In genomic region chr5:144733953-144734352, GRCm38 (mm10) we compare ENCODE assay signal across 10 mouse cellular contexts. TPM values are rescaled to one million over a fixed set of nuclear protein-coding genes. Genes with fewer than 3 reads are reported as not detected.
DNase-seq lines count a peak whose midpoint lies in the region; ATAC-seq and TF ChIP-seq lines count a peak whose summit lies in the region.
"Had no signal": no experiment of that assay in that cellular context is flagged by ENCODE, and none has a peak within 500 bp of the region (broad histone marks: within the 10 kb centered on the region; RNA-seq: fewer than 3 reads in every experiment).

No protein-coding gene starts in this region.

- H3K9me3 ChIP-seq in hindbrain, embryonic 14.5 days (ENCODE audit: control insufficient read depth, low read length), result no peaks in the 10 kb centered on the region
- no peaks in the 10 kb centered on the region for H3K9me3 ChIP-seq in hindbrain, embryonic 16.5 days (ENCODE audit: control insufficient read depth, low read length)
- no peaks in the 10 kb centered on the region for H3K9me3 ChIP-seq in MEL (replicated peaks; ENCODE audit: insufficient read depth, low read length)
- H3K9me3 ChIP-seq: embryonic facial prominence, embryonic 15.5 days had no signal

- 0 out of 2 replicates have a peak, but pooled peaks have one; percentile 34 for ATAC-seq in hindbrain, embryonic 14.5 days (ENCODE audit: low FRiP score)
- no peak for ATAC-seq in hindbrain, embryonic 16.5 days

- WGBS in hindbrain, embryonic 14.5 days, result 24% methylated on average over 4 of the region's 4 CpGs
- WGBS in hindbrain, embryonic 16.5 days, result 29% methylated on average over 4 of the region's 4 CpGs

- peak; percentile 68 to 88 (median 82) for TF ChIP-seq CTCF in MEL (IDR thresholded peaks at IDR 0.05 in 2 of 3, conservative IDR thresholded peaks at IDR 0.05 in 1 of 3; ENCODE audit: control insufficient read depth in 1 of 3, insufficient read depth in 1 of 3, low read depth in 2 of 3, low read length in 3 of 3, poor library complexity in 1 of 3, severe bottlenecking in 1 of 3)

- peak; percentile 87 for DNase-seq in hindbrain, embryonic 14.5 days (ENCODE audit: low spot score)
- peak; percentile 66 for DNase-seq in MEL (ENCODE audit: low read depth, low spot score)
- DNase-seq in cerebellum, adult 18-20 months, result peak; percentile 58 to 70
- peak; percentile 44 to 68 for DNase-seq in frontal cortex, postnatal 10 days (ENCODE audit: low spot score in 2 of 2)
- peak; percentile 66 for DNase-seq in layer of hippocampus, adult 9-10 months (ENCODE audit: low spot score)
- peak; percentile 28 for DNase-seq in lung, postnatal 25 days (ENCODE audit: low spot score)
- peak; percentile 31 to 71 for DNase-seq in spleen, postnatal 4 days (ENCODE audit: low spot score in 2 of 2)

- H3K27ac ChIP-seq in hindbrain, embryonic 14.5 days, result no peak overlapping the region
- no peak overlapping the region for H3K27ac ChIP-seq in hindbrain, embryonic 16.5 days (ENCODE audit: low read depth, low read length)
- no peak overlapping the region for H3K27ac ChIP-seq in MEL (ENCODE audit: control insufficient read depth, low read depth, low read length)
- H3K27ac ChIP-seq: embryonic facial prominence, embryonic 15.5 days had no signal

- no peak for TF ChIP-seq POLR2A in MEL (IDR thresholded peaks at IDR 0.05; ENCODE audit: control insufficient read depth in 1 of 2, insufficient read depth in 1 of 2, low read depth in 1 of 2, low read length in 2 of 2, poor library complexity in 1 of 2)

- peaks cover 12% of the 10 kb centered on the region for H3K36me3 ChIP-seq in hindbrain, embryonic 14.5 days (replicated peaks; ENCODE audit: control insufficient read depth, insufficient read depth)
- peaks cover 2% of the 10 kb centered on the region for H3K36me3 ChIP-seq in hindbrain, embryonic 16.5 days (ENCODE audit: control insufficient read depth, insufficient read depth, low read length)
- no peaks in the 10 kb centered on the region for H3K36me3 ChIP-seq in MEL (ENCODE audit: control insufficient read depth in 1 of 2, insufficient read depth in 2 of 2, low read length in 2 of 2)
- H3K36me3 ChIP-seq: embryonic facial prominence, embryonic 15.5 days had no signal

- TF ChIP-seq RAD21 in MEL (IDR thresholded peaks at IDR 0.05; ENCODE audit: low read depth, low read length), result peak; percentile 90

- no peak for TF ChIP-seq EP300 in MEL (IDR thresholded peaks at IDR 0.05; ENCODE audit: low read depth in 1 of 2, low read length in 2 of 2)

- H3K9ac ChIP-seq in hindbrain, embryonic 14.5 days, result no peak overlapping the region
- no peak overlapping the region for H3K9ac ChIP-seq in hindbrain, embryonic 16.5 days (ENCODE audit: low read depth, low read length)
- H3K9ac ChIP-seq in MEL (ENCODE audit: control insufficient read depth, low read depth, low read length, poor library complexity, severe bottlenecking), result no peak overlapping the region
- H3K9ac ChIP-seq: embryonic facial prominence, embryonic 15.5 days had no signal

- no peak overlapping the region for H3K4me3 ChIP-seq in hindbrain, embryonic 14.5 days (replicated peaks; ENCODE audit: low read length)
- no peak overlapping the region for H3K4me3 ChIP-seq in hindbrain, embryonic 16.5 days (ENCODE audit: low read length)
- no peak overlapping the region for H3K4me3 ChIP-seq in MEL (ENCODE audit: control insufficient read depth in 1 of 2, insufficient read depth in 1 of 2, low read depth in 2 of 2, low read length in 2 of 2)
- H3K4me3 ChIP-seq: embryonic facial prominence, embryonic 15.5 days; megakaryocyte, embryonic 14.5 days had no signal

- 0 out of 2 replicates have a peak, but pooled peaks cover under 1% of the 10 kb centered on the region for H3K27me3 ChIP-seq in hindbrain, embryonic 14.5 days (ENCODE audit: control insufficient read depth, insufficient read depth, low read length)
- peaks cover 2% of the 10 kb centered on the region; the same call in 1 of the 2 replicates for H3K27me3 ChIP-seq in hindbrain, embryonic 16.5 days (replicated peaks; ENCODE audit: control insufficient read depth, insufficient read depth, low read length)
- H3K27me3 ChIP-seq in MEL (ENCODE audit: control insufficient read depth in 1 of 2, insufficient read depth in 2 of 2, low read length in 2 of 2), result no peaks in the 10 kb centered on the region

- no peaks in the 10 kb centered on the region for H3K79me2 ChIP-seq in MEL (ENCODE audit: control insufficient read depth, insufficient read depth, low read length, poor library complexity)

- no peak overlapping the region for H3K4me2 ChIP-seq in hindbrain, embryonic 14.5 days (replicated peaks)
- no peak overlapping the region for H3K4me2 ChIP-seq in hindbrain, embryonic 16.5 days (ENCODE audit: low read length)
- H3K4me2 ChIP-seq: embryonic facial prominence, embryonic 15.5 days had no signal

- H3K4me1 ChIP-seq in hindbrain, embryonic 14.5 days (replicated peaks; ENCODE audit: control insufficient read depth, insufficient read depth, low read length), result no peaks in the 10 kb centered on the region
- no peaks in the 10 kb centered on the region for H3K4me1 ChIP-seq in hindbrain, embryonic 16.5 days (ENCODE audit: control insufficient read depth, insufficient read depth, low read depth, low read length)
- no peaks in the 10 kb centered on the region for H3K4me1 ChIP-seq in MEL (ENCODE audit: control insufficient read depth in 1 of 2, insufficient read depth in 2 of 2, low read length in 2 of 2)
- H3K4me1 ChIP-seq: embryonic facial prominence, embryonic 15.5 days had no signal

TF ChIP-seq in MEL, 35 proteins besides CTCF, POLR2A, EP300 and RAD21:
- TF ChIP-seq ZC3H11A (IDR thresholded peaks at IDR 0.05; ENCODE audit: low read depth, low read length) (peak; percentile 53), SIN3A (IDR thresholded peaks at IDR 0.05; ENCODE audit: low read length) (no peak), SMC3 (IDR thresholded peaks at IDR 0.05; ENCODE audit: low read depth, low read length) (peak; percentile 68)

RNA-seq across cellular contexts. Expression of gene Tmem130, which starts 27.7 kb away (rescaled TPM):
- 338 and 386 TPM in 2 replicates for polyA plus RNA-seq in hindbrain, embryonic 14.5 days (2014; fragmentation: Nextera tagmentation; extraction: Ambion mirVana)
- 499 and 500 TPM in 2 replicates for polyA plus RNA-seq in hindbrain, embryonic 16.5 days (2015; fragmentation: Nextera tagmentation; extraction: Ambion mirVana)
- not detected in 2 replicates for total RNA-seq in MEL (2012; rRNA removed)
- polyA plus RNA-seq in MEL (2012; ENCODE audit: insufficient read depth in 1 of 2, insufficient read length in 2 of 2, low read depth in 1 of 2, low replicate concordance in 2 of 2, missing spikeins in 1 of 2), result under 1 TPM in 1 of 2 experiments, not detected in 1; 0.14 TPM

RNA-seq across cellular contexts. Expression of gene Trrap, which starts 33.6 kb away (rescaled TPM):
- polyA plus RNA-seq in hindbrain, embryonic 14.5 days (2014; fragmentation: Nextera tagmentation; extraction: Ambion mirVana), result 75.9 and 86.6 TPM in 2 replicates
- polyA plus RNA-seq in hindbrain, embryonic 16.5 days (2015; fragmentation: Nextera tagmentation; extraction: Ambion mirVana), result 60.3 and 65.5 TPM in 2 replicates
- total RNA-seq in MEL (2012; rRNA removed), result 44.1 and 48.9 TPM in 2 replicates
- polyA plus RNA-seq in MEL (2012; ENCODE audit: insufficient read depth in 1 of 2, insufficient read length in 2 of 2, low read depth in 1 of 2, low replicate concordance in 2 of 2, missing spikeins in 1 of 2), result 10 to 100 TPM; 45.6 to 91.6 TPM

Comparison
In these comparisons a context has a peak if more than half of its experiments do, and no peak if none do; other contexts are left out.
1. DNase-seq: peak in every context shown above with its lines; median percentile 87 in hindbrain, embryonic 14.5 days; 66 in MEL; 66 in layer of hippocampus, adult 9-10 months; 64 in cerebellum, adult 18-20 months; 56 in frontal cortex, postnatal 10 days; 51 in spleen, postnatal 4 days; 28 in lung, postnatal 25 days.
2. RNA of gene Tmem130, which starts 27.7 kb away (polyA plus RNA-seq): 499 to 500 TPM in hindbrain, embryonic 16.5 days and 338 to 386 TPM in hindbrain, embryonic 14.5 days; 0.14 TPM in MEL; every median in the first group is over 100 times any median in the second.